ENCODE assay signal across 20 mouse cellular contexts in genomic region chrX:98347481-98347880, GRCm38 (mm10).
A peak's percentile ranks its signal among the peaks of the same experiment; 100 is the strongest.
DNase-seq lines count a peak whose midpoint lies in the region; ATAC-seq and TF ChIP-seq lines count a peak whose summit lies in the region.
"Had no signal": no experiment of that assay in that cellular context is flagged by ENCODE, and none has a peak within 500 bp of the region (broad histone marks: within the 10 kb centered on the region; RNA-seq: fewer than 3 reads in every experiment).

No protein-coding gene starts in this region.

- no peak overlapping the region for H3K27ac ChIP-seq in heart, embryonic 12.5 days (ENCODE audit: poor library complexity, severe bottlenecking)
- H3K27ac ChIP-seq in stomach, postnatal 0 days (replicated peaks), result peak overlapping the region; percentile 35; the same call in 1 of the 2 replicates
- H3K27ac ChIP-seq: heart, embryonic 15.5 days; hindbrain, embryonic 14.5 days; limb, embryonic 13.5 days; liver, embryonic 14.5 days; midbrain, embryonic 13.5 days had no signal

- 81% methylated on average over 1 of the region's 1 CpGs for whole genome bisulfite sequencing in heart, embryonic 12.5 days
- 77% methylated on average over 1 of the region's 1 CpGs for WGBS in stomach, postnatal 0 days

- no peak for TF ChIP-seq CTCF in stomach, postnatal 0 days (IDR thresholded peaks at IDR 0.05; ENCODE audit: low read depth)

- ATAC-seq in heart, embryonic 12.5 days (ENCODE audit: insufficient number of reproducible peaks, low FRiP score), result no peak
- ATAC-seq in stomach, postnatal 0 days (ENCODE audit: low FRiP score, low TSS enrichment), result no peak
- ATAC-seq: forebrain, embryonic 14.5 days; inflammation-experienced regulatory T-cells, adult 6 months; midbrain, embryonic 13.5 days had no signal

- H3K9me3 ChIP-seq in heart, embryonic 12.5 days (replicated peaks), result no peaks in the 10 kb centered on the region
- no peaks in the 10 kb centered on the region for H3K9me3 ChIP-seq in stomach, postnatal 0 days (ENCODE audit: control insufficient read depth, low read length)
- H3K9me3 ChIP-seq: heart, embryonic 15.5 days; limb, embryonic 13.5 days; megakaryocyte, embryonic 14.5 days; midbrain, embryonic 13.5 days had no signal

- peak; percentile 15 to 26 for DNase-seq in heart, adult 18-20 months
- DNase-seq in kidney, adult 8-10 months, result peak; percentile 2 to 16
- no peak for DNase-seq in kidney, adult 9 months
- DNase-seq in urinary bladder, postnatal 14 days (ENCODE audit: low spot score), result peak; percentile 6
- DNase-seq in urinary bladder, postnatal 4 days (ENCODE audit: low spot score in 2 of 2), result no peak
- DNase-seq in stomach, postnatal 0 days (ENCODE audit: low spot score), result no peak
- DNase-seq in frontal cortex, postnatal 14 days (ENCODE audit: low spot score in 2 of 2), result no peak
- DNase-seq: cerebellum, adult 9-10 months; lung, embryonic 14.5 days; thymus, adult 2 months; thymus, postnatal 4 days had no signal

- H3K4me3 ChIP-seq in heart, embryonic 12.5 days, result no peak overlapping the region
- no peak overlapping the region for H3K4me3 ChIP-seq in stomach, postnatal 0 days (ENCODE audit: low read depth, low read length)
- H3K4me3 ChIP-seq: heart, embryonic 15.5 days; limb, embryonic 13.5 days; megakaryocyte, embryonic 14.5 days; midbrain, embryonic 13.5 days had no signal

- no peaks in the 10 kb centered on the region for H3K4me1 ChIP-seq in heart, embryonic 12.5 days (replicated peaks)
- H3K4me1 ChIP-seq in stomach, postnatal 0 days (replicated peaks; ENCODE audit: control insufficient read depth, insufficient read depth), result no peaks in the 10 kb centered on the region
- H3K4me1 ChIP-seq: heart, embryonic 15.5 days; limb, embryonic 13.5 days; megakaryocyte, embryonic 14.5 days; midbrain, embryonic 13.5 days had no signal

- H3K4me2 ChIP-seq in heart, embryonic 12.5 days, result no peak overlapping the region
- no peak overlapping the region for H3K4me2 ChIP-seq in stomach, postnatal 0 days (replicated peaks; ENCODE audit: low read depth)
- H3K4me2 ChIP-seq: heart, embryonic 15.5 days; hindbrain, embryonic 14.5 days; limb, embryonic 13.5 days; lung, embryonic 14.5 days; midbrain, embryonic 13.5 days had no signal

- TF ChIP-seq EP300 in stomach, postnatal 0 days (optimal IDR thresholded peaks at IDR 0.05), result no peak

- H3K27me3 ChIP-seq in heart, embryonic 12.5 days (replicated peaks), result no peaks in the 10 kb centered on the region
- H3K27me3 ChIP-seq in stomach, postnatal 0 days (ENCODE audit: control insufficient read depth, insufficient read depth, low read length), result no peaks in the 10 kb centered on the region; the same call in 1 of the 2 replicates
- H3K27me3 ChIP-seq: heart, embryonic 15.5 days; limb, embryonic 13.5 days; midbrain, embryonic 13.5 days had no signal

- H3K36me3 ChIP-seq in heart, embryonic 12.5 days, result no peaks in the 10 kb centered on the region
- no peaks in the 10 kb centered on the region for H3K36me3 ChIP-seq in stomach, postnatal 0 days (ENCODE audit: control insufficient read depth, insufficient read depth, low read length)
- H3K36me3 ChIP-seq: heart, embryonic 15.5 days; limb, embryonic 13.5 days; midbrain, embryonic 13.5 days had no signal

- H3K9ac ChIP-seq in heart, embryonic 12.5 days, result no peak overlapping the region
- no peak overlapping the region for H3K9ac ChIP-seq in stomach, postnatal 0 days (ENCODE audit: low read length)
- H3K9ac ChIP-seq: heart, embryonic 15.5 days; hindbrain, embryonic 14.5 days; limb, embryonic 13.5 days; liver, embryonic 14.5 days; lung, embryonic 14.5 days; midbrain, embryonic 13.5 days had no signal

Comparison
In these comparisons a context has a peak if more than half of its experiments do, and no peak if none do; other contexts are left out.
1. DNase-seq: peak in heart, adult 18-20 months (2 of 2), kidney, adult 8-10 months (2 of 2) and urinary bladder, postnatal 14 days (single experiment); none in kidney, adult 9 months (single experiment), urinary bladder, postnatal 4 days (0 of 2), stomach, postnatal 0 days (single experiment) and frontal cortex, postnatal 14 days (0 of 2).